Mouse (Mus musculus) heart, embryonic 16.5 days (tissue): Measurements from ENCODE around the gene Acrv1. TPM values are rescaled to one million over a fixed set of nuclear protein-coding genes. Genes with fewer than 3 reads are reported as not detected.
"Not testable (repeated sequence)": the region's sequence is repeated elsewhere in the genome, so short reads cannot be mapped to it uniquely, and the experiment has no call there.

Experiments
- ATAC-seq: fragments of 200-750 bp; cut with Nextera tagmentation; replicated peaks from 2 replicates; pipeline ENCODE4 v1.8.0; 2017; ENCODE audit warnings: moderate number of reproducible peaks; ENCODE audit not compliant: insufficient read depth, low FRiP score; ENCODE audit errors: extremely low read depth
- H3K27ac ChIP-seq: fragments of 300-500 bp; sonication (generic); 2 replicates; pipeline ENCODE4 v1.5.1; 2014; ENCODE audit warnings: mild to moderate bottlenecking, low read length, control low read depth, moderate library complexity
- H3K27me3 ChIP-seq: fragments of 300-500 bp; sonication (generic); 2 replicates; pipeline ENCODE4 v1.6.1; 2014; ENCODE audit warnings: low read length, mixed read lengths; ENCODE audit not compliant: control insufficient read depth, insufficient read depth
- H3K36me3 ChIP-seq: fragments of 300-500 bp; sonication (generic); 2 replicates; pipeline ENCODE4 v1.6.1; 2014; ENCODE audit not compliant: control insufficient read depth, insufficient read depth
- H3K4me1 ChIP-seq: fragments of 300-500 bp; sonication (generic); 2 replicates; pipeline ENCODE4 v1.6.1; 2014; ENCODE audit warnings: low read length, mixed read lengths; ENCODE audit not compliant: control insufficient read depth, insufficient read depth
- H3K4me2 ChIP-seq: fragments of 300-500 bp; sonication (generic); 2 replicates; pipeline ENCODE4 v1.6.1; 2014; ENCODE audit warnings: low read depth, mild to moderate bottlenecking, control low read depth, low read length
- H3K4me3 ChIP-seq: fragments of 300-500 bp; sonication (generic); 2 replicates; pipeline ENCODE4 v1.5.1; 2014; ENCODE audit warnings: mild to moderate bottlenecking, control low read depth, low read length
- H3K9ac ChIP-seq: fragments of 300-500 bp; sonication (generic); 2 replicates; pipeline ENCODE4 v1.6.1; 2014; ENCODE audit warnings: low read length, control low read depth
- H3K9me3 ChIP-seq: fragments of 300-500 bp; sonication (generic); replicated peaks from 2 replicates; pipeline ENCODE4 v1.6.1; 2016; ENCODE audit warnings: low read length; ENCODE audit not compliant: control insufficient read depth
- WGBS: fragments of 180-500 bp; shearing (Covaris S2); extraction: QIAGEN DNeasy Blood & Tissue Kit; methylation state at CpG from one replicate; pipeline ENCODE4 v1.1.7; 2014; 5-methylcytosine and 5-hydroxymethylcytosine counted together
- polyA plus RNA-seq: library from polyadenylated mRNA; unstranded; fragments of >200 nt; fragmentation: Nextera tagmentation; extraction: Ambion mirVana; gene quantifications from 2 replicates; pipeline ENCODE4 v1.2.1, GENCODE M21; 2015

Acrv1 gene
- polyA plus RNA-seq, result not detected in 2 replicates

- H3K27ac ChIP-seq, result no peak within 1 kb of the TSS
- no peaks in the 10 kb centered on the region for H3K9me3 ChIP-seq
- no peak within 1 kb of the TSS for H3K9ac ChIP-seq
- H3K4me3 ChIP-seq, result no peak within 1 kb of the TSS
- H3K36me3 ChIP-seq, result no peaks in the 10 kb centered on the region
- no peak within 1 kb of the TSS for H3K4me2 ChIP-seq
- H3K27me3 ChIP-seq, result no peaks in the 10 kb centered on the region
- WGBS, result 50% methylated on average over 1 of the region's 1 CpGs
- no peaks in the 10 kb centered on the region for H3K4me1 ChIP-seq
- no peak for ATAC-seq
Observed at GRCm38 (mm10) chr9:36692920-36693319, at the start of gene Acrv1. Gene Acrv1, plus strand, starts transcription at chr9:36693220.

- not testable (repeated sequence) for H3K9ac ChIP-seq, H3K27me3 ChIP-seq, H3K27ac ChIP-seq, H3K4me1 ChIP-seq, H3K9me3 ChIP-seq, H3K4me3 ChIP-seq, ATAC-seq, H3K4me2 ChIP-seq, H3K36me3 ChIP-seq
- WGBS, result 59% methylated on average over 3 of the region's 3 CpGs
Observed at GRCm38 (mm10) chr9:36643276-36643675, 49.7 kb upstream of the Acrv1 start, which contains the start of gene A630095E13Rik. Gene A630095E13Rik, minus strand, starts transcription at chr9:36643376.

- H3K4me3 ChIP-seq, result no peak overlapping the region
- H3K36me3 ChIP-seq, result no peaks in the 10 kb centered on the region
- no peaks in the 10 kb centered on the region for H3K9me3 ChIP-seq
- no peak overlapping the region for H3K9ac ChIP-seq
- no peak overlapping the region for H3K4me2 ChIP-seq
- no peak overlapping the region for H3K27ac ChIP-seq
- no peaks in the 10 kb centered on the region for H3K27me3 ChIP-seq
- WGBS, result 61% methylated on average over 2 of the region's 2 CpGs
- no peak for ATAC-seq
- no peaks in the 10 kb centered on the region for H3K4me1 ChIP-seq
Observed at GRCm38 (mm10) chr9:36681424-36681823, 11.6 kb upstream of the Acrv1 start.

- Histone ChIP-seq H3K27me3 (no peaks in the 10 kb centered on the region), H3K4me2 (no peak overlapping the region), H3K4me3 (no peak overlapping the region), H3K27ac (no peak overlapping the region), H3K9me3 (no peaks in the 10 kb centered on the region), H3K4me1 (no peaks in the 10 kb centered on the region), H3K36me3 (no peaks in the 10 kb centered on the region), H3K9ac (no peak overlapping the region)
- ATAC-seq, result no peak
Observed at GRCm38 (mm10) chr9:36687329-36687728, 5.7 kb upstream of the Acrv1 start.

GRCm38 (mm10) chr9:36694276-36694675, 1.3 kb downstream of the Acrv1 start:
- Histone ChIP-seq H3K9ac (no peak overlapping the region), H3K4me3 (no peak overlapping the region), H3K36me3 (no peaks in the 10 kb centered on the region), H3K27ac (no peak overlapping the region), H3K4me1 (0 out of 2 replicates have a peak, but pooled peaks cover 2% of the 10 kb centered on the region), H3K27me3 (no peaks in the 10 kb centered on the region), H3K9me3 (no peaks in the 10 kb centered on the region), H3K4me2 (no peak overlapping the region)
- WGBS, result 84% methylated on average over 10 of the region's 10 CpGs
- no peak for ATAC-seq

GRCm38 (mm10) chr9:36705923-36706322, 12.9 kb downstream of the Acrv1 start:
- no peaks in the 10 kb centered on the region for H3K9me3 ChIP-seq
- H3K36me3 ChIP-seq, result peaks cover 7% of the 10 kb centered on the region; the same call in 1 of the 2 replicates
- no peak overlapping the region for H3K4me3 ChIP-seq
- H3K4me1 ChIP-seq, result peaks cover 7% of the 10 kb centered on the region; the same call in 1 of the 2 replicates
- no peaks in the 10 kb centered on the region for H3K27me3 ChIP-seq
- H3K4me2 ChIP-seq, result peak overlapping the region; percentile 14; the same call in 1 of the 2 replicates
- ATAC-seq, result peak; percentile 83
- H3K27ac ChIP-seq, result peak overlapping the region; percentile 76
- no peak overlapping the region for H3K9ac ChIP-seq
- 55% methylated on average over 3 of the region's 3 CpGs for WGBS

- no peaks in the 10 kb centered on the region for H3K9me3 ChIP-seq
- no peak overlapping the region for H3K4me2 ChIP-seq
- H3K36me3 ChIP-seq, result peaks cover 12% of the 10 kb centered on the region; the same call in 1 of the 2 replicates
- ATAC-seq, result no peak
- peaks cover 7% of the 10 kb centered on the region; the same call in 1 of the 2 replicates for H3K4me1 ChIP-seq
- H3K27ac ChIP-seq, result no peak overlapping the region
- no peak overlapping the region for H3K4me3 ChIP-seq
- WGBS, result 84% methylated on average over 6 of the region's 6 CpGs
- H3K27me3 ChIP-seq, result no peaks in the 10 kb centered on the region
- H3K9ac ChIP-seq, result no peak overlapping the region
Observed at GRCm38 (mm10) chr9:36707304-36707703, 14.3 kb downstream of the Acrv1 start.

GRCm38 (mm10) chr9:36716624-36717023, 23.6 kb downstream of the Acrv1 start:
- ATAC-seq, result no peak
- Histone ChIP-seq H3K27me3 (no peaks in the 10 kb centered on the region), H3K9me3 (no peaks in the 10 kb centered on the region), H3K4me2 (no peak overlapping the region), H3K27ac (no peak overlapping the region), H3K36me3 (peaks cover 16% of the 10 kb centered on the region), H3K4me3 (no peak overlapping the region), H3K4me1 (no peaks in the 10 kb centered on the region), H3K9ac (no peak overlapping the region)
- 80% methylated on average over 3 of the region's 3 CpGs for WGBS

- under 1% methylated on average over 52 of the region's 53 CpGs for WGBS
- peak; percentile 94 for ATAC-seq
- peak overlapping the region; percentile 97 for H3K4me2 ChIP-seq
- peak overlapping the region; percentile 84 for H3K4me3 ChIP-seq
- H3K27me3 ChIP-seq, result no peaks in the 10 kb centered on the region
- H3K4me1 ChIP-seq, result peaks cover 11% of the 10 kb centered on the region
- peaks cover 8% of the 10 kb centered on the region; the same call in 1 of the 2 replicates for H3K36me3 ChIP-seq
- H3K9me3 ChIP-seq, result no peaks in the 10 kb centered on the region
- peak overlapping the region; percentile 91 for H3K27ac ChIP-seq
- peak overlapping the region; percentile 78 for H3K9ac ChIP-seq
Observed at GRCm38 (mm10) chr9:36726131-36727033, 33.4 kb downstream of the Acrv1 start.
